Comparison of ENCODE assay signal across 21 mouse cellular contexts in the genomic region with DNA sequence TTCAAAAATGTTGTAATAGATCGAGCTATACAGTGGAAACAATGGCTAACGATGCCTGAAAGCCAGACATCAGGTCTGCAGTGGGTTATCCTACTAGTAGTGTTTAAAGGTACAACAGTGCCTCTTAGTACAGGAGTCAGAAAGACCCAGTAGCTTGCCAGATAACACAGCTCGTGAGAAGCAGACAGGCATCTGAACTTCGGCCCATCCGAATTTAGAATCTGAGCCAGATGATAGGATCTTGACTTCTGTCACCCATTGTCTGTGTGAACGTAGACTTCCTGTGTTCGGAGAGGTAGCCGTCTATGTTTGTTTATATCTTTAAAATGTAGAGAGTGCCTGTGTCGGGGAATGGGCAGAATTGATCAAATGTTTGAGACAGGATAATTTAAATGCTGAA.
DNase-seq lines count a peak whose midpoint lies in the region; ATAC-seq and TF ChIP-seq lines count a peak whose summit lies in the region.
"Had no signal": no experiment of that assay in that cellular context is flagged by ENCODE, and none has a peak within 500 bp of the region (broad histone marks: within the 10 kb centered on the region; RNA-seq: fewer than 3 reads in every experiment).

No protein-coding gene starts in this region.

- peaks cover 6% of the 10 kb centered on the region; the same call in 1 of the 2 replicates for H3K4me1 ChIP-seq in kidney, adult 2 months (ENCODE audit: control insufficient read depth, insufficient read depth, low read length)
- H3K4me1 ChIP-seq in lung, embryonic 16.5 days (replicated peaks; ENCODE audit: control insufficient read depth, insufficient read depth, low read length): peaks cover 13% of the 10 kb centered on the region
- peaks cover 24% of the 10 kb centered on the region for H3K4me1 ChIP-seq in embryonic facial prominence, embryonic 10.5 days
- H3K4me1 ChIP-seq in limb, embryonic 10.5 days: peaks cover 34% of the 10 kb centered on the region
- no peaks in the 10 kb centered on the region for H3K4me1 ChIP-seq in hindbrain, postnatal 0 days (ENCODE audit: insufficient read depth, low read length)

- no peaks in the 10 kb centered on the region for H3K27me3 ChIP-seq in kidney, adult 2 months (replicated peaks; ENCODE audit: control insufficient read depth, insufficient read depth, low read length)
- H3K27me3 ChIP-seq in lung, embryonic 16.5 days (ENCODE audit: control insufficient read depth, insufficient read depth, low read depth, low read length): no peaks in the 10 kb centered on the region
- no peaks in the 10 kb centered on the region for H3K27me3 ChIP-seq in embryonic facial prominence, embryonic 10.5 days (replicated peaks; ENCODE audit: low read depth, poor library complexity, severe bottlenecking)
- H3K27me3 ChIP-seq in limb, embryonic 10.5 days (ENCODE audit: low read depth, poor library complexity, severe bottlenecking): no peaks in the 10 kb centered on the region
- H3K27me3 ChIP-seq in hindbrain, postnatal 0 days (ENCODE audit: insufficient read depth, low read length): no peaks in the 10 kb centered on the region
- H3K27me3 ChIP-seq: CH12.LX; embryonic facial prominence, embryonic 13.5 days; Patski had no signal

- no peak overlapping the region for H3K27ac ChIP-seq in kidney, adult 2 months (ENCODE audit: insufficient read depth, low read depth, low read length)
- no peak overlapping the region for H3K27ac ChIP-seq in lung, embryonic 16.5 days (ENCODE audit: low read length)
- 0 out of 2 replicates have a peak overlapping the region, but pooled peaks have one; percentile 48 for H3K27ac ChIP-seq in embryonic facial prominence, embryonic 10.5 days (replicated peaks)
- peak overlapping the region; percentile 58; the same call in 1 of the 2 replicates for H3K27ac ChIP-seq in limb, embryonic 10.5 days
- no peak overlapping the region for H3K27ac ChIP-seq in hindbrain, postnatal 0 days
- H3K27ac ChIP-seq: embryonic facial prominence, embryonic 13.5 days; forebrain, embryonic 12.5 days; heart, adult 2 months; heart, embryonic 15.5 days had no signal

- H3K4me2 ChIP-seq in lung, embryonic 16.5 days (ENCODE audit: low read depth, low read length): no peak overlapping the region
- H3K4me2 ChIP-seq in hindbrain, postnatal 0 days (ENCODE audit: low read depth, low read length): no peak overlapping the region
- H3K4me2 ChIP-seq: embryonic facial prominence, embryonic 13.5 days; forebrain, embryonic 12.5 days; heart, embryonic 15.5 days had no signal

- 65% methylated on average over 9 of the region's 9 CpGs for WGBS in kidney, adult 2 months
- WGBS in lung, embryonic 16.5 days: 30% methylated on average over 9 of the region's 9 CpGs
- whole genome bisulfite sequencing in embryonic facial prominence, embryonic 10.5 days: 55% methylated on average over 9 of the region's 9 CpGs
- 58% methylated on average over 9 of the region's 9 CpGs for WGBS in limb, embryonic 10.5 days
- 67% methylated on average over 9 of the region's 9 CpGs for WGBS in hindbrain, postnatal 0 days

- no peak for TF ChIP-seq POLR2A in kidney, adult 2 months (IDR thresholded peaks at IDR 0.05; ENCODE audit: low read depth, low read length)

- H3K9me3 ChIP-seq in lung, embryonic 16.5 days (ENCODE audit: control insufficient read depth, low read length): no peaks in the 10 kb centered on the region
- no peaks in the 10 kb centered on the region for H3K9me3 ChIP-seq in embryonic facial prominence, embryonic 10.5 days
- no peaks in the 10 kb centered on the region for H3K9me3 ChIP-seq in limb, embryonic 10.5 days (replicated peaks)
- no peaks in the 10 kb centered on the region for H3K9me3 ChIP-seq in hindbrain, postnatal 0 days (ENCODE audit: low read length)
- H3K9me3 ChIP-seq: embryonic facial prominence, embryonic 13.5 days; forebrain, embryonic 12.5 days; heart, embryonic 15.5 days; hindbrain, embryonic 10.5 days had no signal

- H3K36me3 ChIP-seq in kidney, adult 2 months (ENCODE audit: control insufficient read depth, insufficient read depth, low read length): no peaks in the 10 kb centered on the region
- no peaks in the 10 kb centered on the region for H3K36me3 ChIP-seq in lung, embryonic 16.5 days (ENCODE audit: control insufficient read depth, insufficient read depth, low read length)
- no peaks in the 10 kb centered on the region for H3K36me3 ChIP-seq in embryonic facial prominence, embryonic 10.5 days (replicated peaks)
- no peaks in the 10 kb centered on the region for H3K36me3 ChIP-seq in limb, embryonic 10.5 days
- no peaks in the 10 kb centered on the region for H3K36me3 ChIP-seq in hindbrain, postnatal 0 days (ENCODE audit: insufficient read depth, low read length)
- H3K36me3 ChIP-seq: embryonic facial prominence, embryonic 13.5 days; forebrain, embryonic 12.5 days; heart, embryonic 15.5 days; hindbrain, embryonic 10.5 days had no signal

- DNase-seq in kidney, adult 2 months: peak; percentile 63
- no peak for DNase-seq in kidney, adult 11 months
- DNase-seq in lung, postnatal 4 days: no peak
- DNase-seq in embryonic facial prominence, embryonic 10.5 days (ENCODE audit: low spot score): no peak
- DNase-seq in limb, embryonic 10.5 days (ENCODE audit: low spot score): no peak
- DNase-seq in hindbrain, postnatal 0 days (ENCODE audit: low spot score): no peak
- DNase-seq: adrenal gland, postnatal 14 days; cerebellum, adult 11-12 months; cerebellum, adult 9-10 months; cerebellum, postnatal 25 days; gastrocnemius, postnatal 10 days; heart, adult 2 months had no signal

- no peak for TF ChIP-seq CTCF in kidney, adult 2 months (conservative IDR thresholded peaks at IDR 0.05; ENCODE audit: insufficient read depth, insufficient read length, low read depth, low read length)
- TF ChIP-seq CTCF in hindbrain, postnatal 0 days (IDR thresholded peaks at IDR 0.05; ENCODE audit: low read depth): no peak

- ATAC-seq in lung, embryonic 16.5 days (ENCODE audit: low read depth): 0 out of 2 replicates have a peak, but pooled peaks have one; percentile 23
- ATAC-seq in hindbrain, postnatal 0 days: no peak
- ATAC-seq: activated CD4-positive, CD25-positive, alpha-beta regulatory T cell, adult 4 months; forebrain, embryonic 16.5 days; Patski had no signal

- no peak overlapping the region for H3K4me3 ChIP-seq in kidney, adult 2 months (ENCODE audit: insufficient read depth, low read depth, low read length)
- no peak overlapping the region for H3K4me3 ChIP-seq in lung, embryonic 16.5 days (ENCODE audit: low read length)
- H3K4me3 ChIP-seq in embryonic facial prominence, embryonic 10.5 days: no peak overlapping the region
- H3K4me3 ChIP-seq in limb, embryonic 10.5 days: no peak overlapping the region
- H3K4me3 ChIP-seq in hindbrain, postnatal 0 days (ENCODE audit: low read length): no peak overlapping the region
- H3K4me3 ChIP-seq: embryonic facial prominence, embryonic 13.5 days; forebrain, embryonic 12.5 days; heart, adult 2 months; heart, embryonic 15.5 days; hindbrain, embryonic 10.5 days had no signal

- no peak overlapping the region for H3K9ac ChIP-seq in lung, embryonic 16.5 days (ENCODE audit: low read length)
- no peak overlapping the region for H3K9ac ChIP-seq in hindbrain, postnatal 0 days (replicated peaks; ENCODE audit: low read length)
- H3K9ac ChIP-seq: embryonic facial prominence, embryonic 13.5 days; forebrain, embryonic 12.5 days; heart, embryonic 15.5 days had no signal

Comparison
In these comparisons a context has a peak if more than half of its experiments do, and no peak if none do; other contexts are left out.
1. H3K27ac ChIP-seq: peak in embryonic facial prominence, embryonic 10.5 days (single experiment) and limb, embryonic 10.5 days (single experiment); none in kidney, adult 2 months (single experiment), lung, embryonic 16.5 days (single experiment) and hindbrain, postnatal 0 days (single experiment).